Mouse (Mus musculus) kidney, adult 8-10 months (tissue): ENCODE measurements around the gene Olfr959.

Source experiments
- DNase-seq, 2 experiments: peaks; one replicate each; pipeline ENCODE4 v3.0.0; 2022

Gene Olfr959

GRCm38 (mm10) chr9:39575469-39575868, at the start of gene Olfr959:
Gene Olfr959 (minus strand): TSS chr9:39575569.
- no peak for DNase-seq

DNA sequence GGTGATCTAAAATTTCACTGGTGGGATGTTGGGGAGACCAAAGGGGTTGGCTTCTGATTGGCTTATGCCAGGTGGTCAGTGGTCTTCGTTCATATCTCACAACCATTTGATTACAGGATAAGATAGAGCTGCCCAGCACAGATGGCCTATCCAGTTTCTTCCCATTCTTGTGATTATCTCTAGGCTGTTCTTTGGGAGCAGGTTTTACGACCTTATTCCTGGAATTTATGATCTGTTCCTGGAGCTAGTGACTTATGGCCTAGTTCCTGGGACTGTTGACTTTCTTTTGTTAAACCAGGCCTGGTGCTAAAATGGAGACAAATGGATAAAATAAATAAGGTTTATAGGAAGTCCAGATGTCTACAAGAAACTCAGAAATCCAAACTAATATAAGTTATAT, 49.3 kb upstream of the Olfr959 start:
- no peak for DNase-seq

DNA sequence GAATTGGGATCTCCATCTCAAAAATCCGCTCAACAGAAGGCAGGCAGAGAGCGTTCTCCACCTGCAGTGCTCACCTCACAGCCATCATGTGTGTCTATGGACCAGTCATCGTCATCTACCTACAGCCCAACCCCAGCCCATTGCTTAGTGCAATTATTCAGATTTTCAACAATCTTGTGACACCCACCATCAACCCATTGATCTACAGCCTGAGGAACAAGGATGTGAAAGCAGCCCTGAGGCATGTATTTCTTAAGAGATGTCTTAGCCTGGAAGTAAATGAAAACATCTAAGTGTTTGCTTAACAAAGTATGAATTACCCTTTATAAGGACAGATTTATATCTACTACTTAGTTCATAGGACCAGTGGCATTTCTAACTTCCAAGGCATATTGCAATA, 48.4 kb upstream of the Olfr959 start:
- no peak for DNase-seq

DNA sequence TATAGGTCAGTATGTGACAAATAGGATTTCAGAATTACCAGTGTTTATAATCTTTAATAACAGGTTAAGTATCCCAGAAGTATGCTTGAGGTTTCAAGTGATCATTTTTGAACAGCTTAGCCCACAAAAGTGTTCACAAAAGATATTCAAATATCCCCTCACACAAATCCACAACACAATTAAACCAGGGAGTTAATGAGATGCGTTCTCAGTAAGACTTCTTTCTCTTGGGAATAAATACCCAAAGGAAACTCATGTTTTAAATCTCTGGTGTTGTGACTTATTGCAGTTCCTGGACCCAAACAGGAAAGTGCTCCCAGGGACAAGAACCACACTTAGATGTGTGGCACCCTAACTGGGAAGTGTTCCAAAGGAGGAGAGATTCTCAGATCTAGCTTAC, 45.7 kb upstream of the Olfr959 start, which contains the start of gene Olfr960:
TSS of gene Olfr960 (plus strand) at position 301 of the 400 bp plus-strand sequence.
- no peak for DNase-seq

- DNase-seq = no peak
Measured at GRCm38 (mm10) chr9:39611953-39612352, 36.6 kb upstream of the Olfr959 start.

GRCm38 (mm10) chr9:39610355-39610754, 35.0 kb upstream of the Olfr959 start, which contains the start of gene Olfr148:
Gene Olfr148 (plus strand): TSS chr9:39610655.
- no peak for DNase-seq

DNA sequence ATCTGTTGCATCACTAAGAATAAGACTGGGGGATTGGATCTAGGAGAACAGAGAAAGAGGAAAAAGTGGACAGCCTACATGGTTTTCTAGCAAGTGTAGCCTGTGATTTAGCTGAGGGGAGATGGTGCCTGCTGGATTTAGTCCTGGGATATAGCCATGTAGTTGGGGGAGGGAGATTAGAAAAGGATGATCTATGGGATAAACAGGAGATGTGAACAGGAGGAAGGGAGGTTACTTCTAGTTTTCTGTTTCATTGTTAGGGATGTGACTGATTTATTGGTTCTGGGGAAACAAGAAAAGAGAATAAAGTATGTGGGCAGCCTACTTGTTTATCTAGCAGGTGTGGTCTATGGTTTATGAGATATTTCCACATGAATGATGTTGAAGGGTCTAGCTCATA, 33.1 kb upstream of the Olfr959 start:
- DNase-seq = no peak

DNA sequence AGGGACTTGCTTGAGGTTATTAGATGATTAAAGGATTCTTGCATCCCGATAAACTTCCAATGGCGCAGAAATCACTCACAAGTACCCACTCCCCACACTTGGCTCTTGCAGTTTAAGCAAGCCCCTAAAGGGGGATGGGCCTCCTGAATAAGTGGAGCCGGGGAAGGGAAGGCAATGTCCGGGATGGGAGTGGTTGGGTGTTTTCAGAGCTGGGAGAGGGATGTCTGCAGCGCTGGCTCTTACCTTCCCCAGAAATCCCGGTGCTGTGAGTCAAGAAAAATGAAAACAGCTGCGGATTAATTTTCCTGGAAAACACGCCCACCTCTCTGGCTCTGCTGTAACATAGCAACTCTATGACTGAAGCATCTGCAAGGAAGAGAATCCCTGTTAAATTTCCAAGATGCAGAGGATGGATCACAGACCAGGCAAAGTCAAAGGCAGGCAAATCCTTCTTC, 28.7 kb upstream of the Olfr959 start, which contains the start of gene AW551984:
TSS of gene AW551984 (minus strand) at position 405 of the 455 bp plus-strand sequence.
- DNase-seq = no peak

DNA sequence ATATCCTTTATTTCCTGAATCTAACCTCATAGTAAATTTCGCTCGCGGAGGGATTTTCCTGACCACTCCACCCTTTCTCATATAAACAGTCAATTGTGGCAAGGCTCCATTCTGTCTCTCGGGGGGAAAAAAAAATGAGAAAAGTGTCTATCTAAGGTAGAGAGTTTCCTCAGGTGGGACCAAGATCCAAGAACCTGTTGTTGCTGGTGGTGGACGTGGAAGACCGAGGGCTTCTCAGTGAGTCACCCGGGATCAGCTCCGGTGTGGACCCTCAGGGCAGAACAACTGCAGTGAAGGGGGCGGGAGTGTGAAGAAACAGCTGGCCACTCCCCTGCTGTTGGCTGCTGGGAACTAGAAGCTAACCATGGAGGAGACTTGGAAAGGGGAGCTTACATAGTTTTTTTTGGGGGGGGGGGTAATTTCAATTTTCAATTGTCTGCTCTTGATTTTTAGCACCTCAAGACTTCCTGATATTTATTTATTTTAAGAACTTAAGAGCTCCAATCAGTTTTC, 28.0 kb upstream of the Olfr959 start:
- no peak for DNase-seq

DNA sequence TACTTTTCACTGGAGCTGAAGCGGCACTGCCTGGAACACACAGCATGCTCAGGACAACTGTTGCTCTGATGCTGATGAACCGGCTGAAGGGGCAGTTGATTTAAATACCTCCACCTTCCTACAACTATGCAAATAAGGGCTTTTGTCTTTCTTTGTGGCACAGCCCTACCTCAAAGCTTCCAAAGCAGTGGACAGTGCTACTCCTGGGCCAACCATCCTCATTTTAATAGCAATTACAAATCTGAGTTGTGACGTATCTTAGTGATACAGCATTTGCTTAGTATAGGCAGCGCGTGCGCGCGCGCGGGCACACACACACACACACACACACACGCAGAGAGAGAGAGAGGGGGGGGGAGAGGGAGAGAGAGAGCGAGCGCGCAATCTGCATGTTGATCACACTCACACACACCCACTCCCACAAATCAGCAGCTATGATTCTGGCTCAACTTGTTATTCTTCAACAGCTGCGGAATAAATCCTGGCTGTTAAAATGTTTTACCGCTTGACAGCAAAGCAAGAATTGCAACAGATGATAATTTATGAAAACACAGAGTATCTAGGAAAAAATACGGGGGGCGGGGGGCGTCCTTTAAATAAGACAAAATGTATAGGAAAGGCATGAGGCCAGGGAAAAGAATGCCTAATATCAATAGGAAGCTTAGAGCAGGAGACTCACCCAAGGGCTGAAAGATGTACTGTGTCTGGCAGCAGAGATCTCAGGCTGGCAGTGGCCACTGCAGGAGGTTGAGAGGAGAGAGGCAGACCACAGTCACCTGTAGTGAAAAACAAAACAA, 27.4 kb upstream of the Olfr959 start:
- DNase-seq = no peak

- no peak for DNase-seq
Measured at GRCm38 (mm10) chr9:39577050-39577449, 1.7 kb upstream of the Olfr959 start.

- no peak for DNase-seq
Measured at GRCm38 (mm10) chr9:39558349-39558647, 17.1 kb downstream of the Olfr959 start.

GRCm38 (mm10) chr9:39557529-39558348, 17.6 kb downstream of the Olfr959 start:
- DNase-seq = no peak

DNA sequence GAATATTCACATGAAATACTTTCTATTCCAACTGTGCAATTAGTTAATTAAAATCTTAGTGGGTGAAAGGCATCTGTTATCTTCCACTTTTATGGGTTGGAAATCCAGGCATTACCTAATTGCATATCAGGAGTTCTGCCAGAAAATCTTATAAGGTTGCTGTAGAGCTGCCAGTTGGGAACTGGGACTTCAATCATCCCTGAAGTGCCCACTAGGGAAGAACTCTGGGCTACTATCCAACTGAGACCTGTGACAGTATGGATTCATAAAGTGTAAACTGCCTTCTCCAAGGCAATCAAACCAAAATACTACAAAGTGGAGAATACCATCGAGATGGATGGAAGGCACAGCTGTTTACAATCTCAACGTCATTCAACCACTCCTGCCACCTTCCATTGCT, 21.4 kb downstream of the Olfr959 start, which contains the start of gene Olfr958:
TSS of gene Olfr958 (minus strand) at position 109 of the 400 bp plus-strand sequence.
- DNase-seq = no peak

GRCm38 (mm10) chr9:39550806-39551205, 24.6 kb downstream of the Olfr959 start:
- DNase-seq = no peak

GRCm38 (mm10) chr9:39523616-39524285, 51.6 kb downstream of the Olfr959 start:
- DNase-seq = no peak
